Mouse (Mus musculus): ENCODE data around the gene Lrp10.

DNA sequence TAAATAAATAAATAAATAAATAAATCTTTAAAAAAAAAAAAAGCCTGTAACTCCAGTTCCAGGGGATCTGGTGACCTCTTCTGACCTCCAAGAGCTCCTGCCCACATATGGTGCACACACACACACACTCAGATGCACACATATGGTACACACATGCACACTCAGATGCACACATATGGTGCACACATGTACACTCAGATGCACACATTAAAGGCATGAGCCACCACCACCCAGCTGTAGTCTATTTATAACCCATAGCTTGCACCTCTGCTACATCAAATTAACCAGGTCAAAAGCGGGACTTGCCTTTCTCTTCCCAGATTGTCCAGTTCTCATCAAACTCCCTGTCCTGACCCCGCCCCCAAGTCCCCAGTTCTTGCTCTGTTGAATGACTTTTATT lies 42.9 kb upstream of the Lrp10 start:
- TF ChIP-seq ZC3H11A (IDR thresholded peaks at IDR 0.05; ENCODE audit: borderline replicate concordance, low read depth, low read length) (no peak), ZNF384 (IDR thresholded peaks at IDR 0.05; ENCODE audit: low read depth, low read length) (no peak), MAFK (IDR thresholded peaks at IDR 0.05; ENCODE audit: insufficient read depth, low read depth, low read length) (no peak)

Measured in ES-E14 (cell line).